Mouse (Mus musculus) hindbrain, embryonic 11.5 days (tissue): ENCODE data around the gene Ebi3. TPM values are rescaled to one million over a fixed set of nuclear protein-coding genes. Genes with fewer than 3 reads are reported as not detected.
A peak's percentile ranks its signal among the peaks of the same experiment; 100 is the strongest.

Experiments
- ATAC-seq: fragments of 200-750 bp; cut with Nextera tagmentation; 2 replicates; pipeline ENCODE4 v1.8.0; 2017; ENCODE audit warnings: mild to moderate bottlenecking, moderate TSS enrichment, moderate library complexity; ENCODE audit not compliant: low FRiP score
- DNase-seq: peaks from one replicate; pipeline ENCODE4 v3.0.0-alpha.2; 2015; ENCODE audit warnings: low spot score
- H3K27ac ChIP-seq: fragments of 300-500 bp; sonication (generic); 2 replicates; pipeline ENCODE4 v1.5.1; 2014; ENCODE audit warnings: mild to moderate bottlenecking, low read depth, low read length
- H3K27me3 ChIP-seq: fragments of 300-500 bp; sonication (generic); 2 replicates; pipeline ENCODE4 v1.6.1; 2014; ENCODE audit warnings: mild to moderate bottlenecking, low read length, moderate library complexity, mixed read lengths; ENCODE audit not compliant: control insufficient read depth, insufficient read depth
- H3K36me3 ChIP-seq: fragments of 300-500 bp; sonication (generic); 2 replicates; pipeline ENCODE4 v1.6.1; 2014; ENCODE audit warnings: mild to moderate bottlenecking, low read length, moderate library complexity, mixed read lengths; ENCODE audit not compliant: control insufficient read depth, insufficient read depth
- H3K4me1 ChIP-seq: fragments of 300-500 bp; sonication (generic); replicated peaks from 2 replicates; pipeline ENCODE4 v1.6.1; 2014; ENCODE audit warnings: low read length, mixed read lengths; ENCODE audit not compliant: control insufficient read depth, insufficient read depth
- H3K4me2 ChIP-seq: fragments of 300-500 bp; sonication (generic); replicated peaks from 2 replicates; pipeline ENCODE4 v1.6.1; 2014; ENCODE audit warnings: mild to moderate bottlenecking, low read depth, low read length
- H3K4me3 ChIP-seq: fragments of 300-500 bp; sonication (generic); 2 replicates; pipeline ENCODE4 v1.5.1; 2014; ENCODE audit warnings: low read depth, low read length
- H3K9ac ChIP-seq: fragments of 300-500 bp; sonication (generic); 2 replicates; pipeline ENCODE4 v1.6.1; 2014; ENCODE audit warnings: low read depth, low read length
- H3K9me3 ChIP-seq: fragments of 300-500 bp; sonication (generic); 2 replicates; pipeline ENCODE4 v1.6.1; 2016; ENCODE audit warnings: low read length; ENCODE audit not compliant: control insufficient read depth
- WGBS: fragments of 180-500 bp; shearing (Covaris S2); extraction: QIAGEN DNeasy Blood & Tissue Kit; methylation state at CpG from one replicate; pipeline ENCODE4 v1.1.7; 2014; 5-methylcytosine and 5-hydroxymethylcytosine counted together
- polyA plus RNA-seq: library from polyadenylated mRNA; unstranded; fragments of >200 nt; fragmentation: Nextera tagmentation; extraction: Ambion mirVana; gene quantifications from 2 replicates; pipeline ENCODE4 v1.2.1, GENCODE M21; 2014

Ebi3 gene
- polyA plus RNA-seq: 2.2 and 3.1 TPM in 2 replicates

DNA sequence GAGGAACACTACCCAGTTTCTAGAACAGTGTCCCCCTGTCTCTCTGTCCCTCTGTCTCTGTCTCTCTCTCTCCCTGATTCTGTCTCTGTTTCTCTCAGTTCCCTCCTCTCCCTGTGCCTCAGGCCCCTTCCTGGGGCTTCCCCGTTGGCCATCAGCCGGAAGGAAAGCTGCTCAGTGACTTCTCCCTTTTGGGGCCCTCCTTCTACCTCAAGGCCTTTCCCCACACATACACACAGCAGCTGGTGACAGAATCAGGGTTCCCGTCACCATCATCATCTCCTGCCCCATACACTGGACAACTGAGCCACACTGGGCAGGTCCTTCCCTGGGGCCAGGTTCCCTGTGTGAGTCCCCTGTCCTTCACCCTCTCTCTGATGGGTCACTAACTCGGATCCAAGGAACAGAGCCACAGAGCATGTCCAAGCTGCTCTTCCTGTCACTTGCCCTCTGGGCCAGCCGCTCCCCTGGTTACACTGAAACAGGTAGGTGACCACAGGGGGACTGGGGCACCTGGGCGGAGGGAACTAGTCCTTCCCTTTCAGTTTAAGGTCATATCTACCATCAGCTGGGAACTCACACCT lies at the start of gene Ebi3:
Ebi3 (plus strand) TSS at position 194 of the 581 bp plus-strand sequence.
- DNase-seq (no peak), ATAC-seq (no peak)
- 77% methylated on average over 6 of the region's 6 CpGs for WGBS
- Histone ChIP-seq H3K9me3 (no peaks in the 10 kb centered on the region), H3K27ac (no peak within 1 kb of the TSS), H3K4me1 (0 out of 2 replicates have a peak, but pooled peaks cover 2% of the 10 kb centered on the region), H3K27me3 (no peaks in the 10 kb centered on the region), H3K4me2 (no peak within 1 kb of the TSS), H3K36me3 (no peaks in the 10 kb centered on the region), H3K9ac (no peak within 1 kb of the TSS), H3K4me3 (no peak within 1 kb of the TSS)

GRCm38 (mm10) chr17:55903087-55903486 lies 49.4 kb upstream of the Ebi3 start:
- WGBS: 43% methylated on average over 2 of the region's 2 CpGs
- no peak for ATAC-seq

GRCm38 (mm10) chr17:55903687-55904086 lies 48.8 kb upstream of the Ebi3 start:
- H3K27ac ChIP-seq: no peak overlapping the region
- no peaks in the 10 kb centered on the region for H3K27me3 ChIP-seq
- H3K4me2 ChIP-seq: no peak overlapping the region
- H3K9me3 ChIP-seq: no peaks in the 10 kb centered on the region
- no peaks in the 10 kb centered on the region for H3K4me1 ChIP-seq
- H3K4me3 ChIP-seq: no peak overlapping the region
- 85% methylated on average over 1 of the region's 1 CpGs for WGBS
- no peak for ATAC-seq
- DNase-seq: no peak
- H3K36me3 ChIP-seq: no peaks in the 10 kb centered on the region
- H3K9ac ChIP-seq: no peak overlapping the region

More at GRCm38 (mm10) chr17:55903087-55903486, 49.4 kb upstream of the Ebi3 start:
- Histone ChIP-seq H3K9me3 (no peaks in the 10 kb centered on the region), H3K9ac (no peak overlapping the region), H3K4me2 (no peak overlapping the region), H3K4me1 (no peaks in the 10 kb centered on the region), H3K36me3 (no peaks in the 10 kb centered on the region), H3K27me3 (no peaks in the 10 kb centered on the region), H3K27ac (no peak overlapping the region), H3K4me3 (no peak overlapping the region)
- no peak for DNase-seq

DNA sequence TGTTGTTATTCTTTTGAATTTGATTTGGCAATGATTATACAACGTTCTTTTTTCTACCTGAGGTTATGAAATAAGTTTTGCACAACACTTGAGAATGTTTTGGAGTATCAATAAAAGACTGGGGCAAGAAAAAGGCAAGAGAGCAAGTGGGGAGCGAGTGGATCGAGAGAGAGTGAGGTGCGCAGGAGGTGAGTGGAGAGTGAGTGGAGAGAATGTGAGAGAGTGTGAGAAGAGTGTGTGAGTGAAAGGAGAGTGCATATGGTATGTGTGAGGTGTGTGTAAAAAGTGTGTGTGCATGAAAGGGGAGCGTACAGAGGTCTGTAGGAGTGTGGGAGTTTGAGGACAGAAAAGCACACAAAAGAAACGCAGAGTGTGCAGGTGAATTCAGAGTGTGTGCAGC lies 48.3 kb upstream of the Ebi3 start:
- ATAC-seq: no peak
- no peaks in the 10 kb centered on the region for H3K9me3 ChIP-seq
- no peaks in the 10 kb centered on the region for H3K27me3 ChIP-seq
- 71% methylated on average over 6 of the region's 6 CpGs for WGBS
- DNase-seq: no peak
- H3K36me3 ChIP-seq: no peaks in the 10 kb centered on the region
- no peak overlapping the region for H3K4me3 ChIP-seq
- no peak overlapping the region for H3K4me2 ChIP-seq
- no peak overlapping the region for H3K9ac ChIP-seq
- no peaks in the 10 kb centered on the region for H3K4me1 ChIP-seq
- H3K27ac ChIP-seq: no peak overlapping the region

DNA sequence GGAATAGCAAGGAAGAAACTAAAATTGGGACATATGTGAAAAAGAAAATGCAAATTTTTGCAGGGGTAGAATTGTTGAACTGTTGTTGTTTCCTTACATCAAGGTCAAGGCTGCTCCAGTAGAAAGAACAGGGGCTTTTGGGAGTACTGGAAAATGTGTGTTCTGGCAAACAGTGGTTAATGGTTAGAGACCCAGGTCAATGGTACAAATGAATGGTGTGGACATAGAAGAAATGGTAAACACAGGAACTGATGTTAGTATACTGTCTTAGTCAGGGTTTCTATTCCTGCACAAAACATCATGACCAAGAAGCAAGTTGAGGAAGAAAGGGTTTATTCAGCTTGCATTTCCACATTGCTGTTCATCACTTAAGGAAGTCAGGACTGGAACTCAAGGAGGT lies 45.8 kb upstream of the Ebi3 start:
- H3K4me3 ChIP-seq: no peak overlapping the region
- no peak overlapping the region for H3K9ac ChIP-seq
- H3K9me3 ChIP-seq: no peaks in the 10 kb centered on the region
- no peaks in the 10 kb centered on the region for H3K27me3 ChIP-seq
- H3K4me2 ChIP-seq: no peak overlapping the region
- H3K27ac ChIP-seq: no peak overlapping the region
- DNase-seq (no peak), ATAC-seq (no peak)
- no peaks in the 10 kb centered on the region for H3K36me3 ChIP-seq
- H3K4me1 ChIP-seq: no peaks in the 10 kb centered on the region

GRCm38 (mm10) chr17:55931553-55932502 lies 20.6 kb upstream of the Ebi3 start:
- peak overlapping the region; percentile 50 for H3K4me3 ChIP-seq
- no peaks in the 10 kb centered on the region for H3K36me3 ChIP-seq
- H3K4me1 ChIP-seq: no peaks in the 10 kb centered on the region
- H3K27ac ChIP-seq: peak overlapping the region; percentile 65
- no peaks in the 10 kb centered on the region for H3K9me3 ChIP-seq
- ATAC-seq (peak; percentile 97), DNase-seq (peak; percentile 80)
- under 1% methylated on average over 30 of the region's 33 CpGs for WGBS
- peak overlapping the region; percentile 71 for H3K9ac ChIP-seq
- no peaks in the 10 kb centered on the region for H3K27me3 ChIP-seq
- peak overlapping the region; percentile 71 for H3K4me2 ChIP-seq

GRCm38 (mm10) chr17:55932635-55933034 lies 19.8 kb upstream of the Ebi3 start:
- peak; percentile 17; the same call in 1 of the 2 replicates for ATAC-seq
- no peak for DNase-seq
- Histone ChIP-seq H3K27ac (no peak overlapping the region), H3K9ac (no peak overlapping the region), H3K36me3 (no peaks in the 10 kb centered on the region), H3K27me3 (no peaks in the 10 kb centered on the region), H3K4me1 (no peaks in the 10 kb centered on the region), H3K9me3 (no peaks in the 10 kb centered on the region), H3K4me3 (peak overlapping the region; percentile 50), H3K4me2 (peak overlapping the region; percentile 71; the same call in 1 of the 2 replicates)
- WGBS: 77% methylated on average over 2 of the region's 2 CpGs

DNA sequence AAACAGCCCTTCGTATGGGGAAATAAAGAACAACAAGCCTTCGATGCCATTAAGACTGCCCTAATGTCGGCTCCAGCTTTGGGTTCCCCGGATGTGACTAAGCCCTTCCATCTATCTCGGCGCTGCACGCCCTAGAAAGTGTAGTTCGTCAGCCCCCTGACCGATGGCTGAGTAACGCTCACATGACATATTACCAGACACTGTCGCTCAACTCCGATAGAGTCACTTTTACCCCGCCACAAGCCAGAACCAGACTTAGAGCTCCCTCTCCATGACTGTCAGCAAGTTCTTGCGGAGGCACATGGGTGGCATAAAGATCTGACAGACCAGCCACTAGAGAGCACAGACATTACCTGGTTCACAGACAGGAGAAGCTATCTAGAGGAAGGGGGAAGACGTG lies 19.2 kb upstream of the Ebi3 start:
- Histone ChIP-seq H3K4me3 (no peak overlapping the region), H3K27ac (no peak overlapping the region), H3K36me3 (no peaks in the 10 kb centered on the region), H3K9ac (no peak overlapping the region), H3K4me2 (no peak overlapping the region), H3K27me3 (no peaks in the 10 kb centered on the region), H3K4me1 (no peaks in the 10 kb centered on the region), H3K9me3 (no peaks in the 10 kb centered on the region)
- ATAC-seq (no peak), DNase-seq (no peak)
- WGBS: 93% methylated on average over 15 of the region's 15 CpGs
